Mouse (Mus musculus) T-helper 1 cell (primary cell): ENCODE measurements around the gene Cabin1.

Experiments used
- in situ Hi-C: fragments of 300-600 bp; cut with MboI, MseI; formaldehyde crosslinking; loops from one replicate; pipeline ENCODE4 v1.15.1; 2025; ENCODE audit warnings: high pct_unique_total_duplicates

Cabin1 gene

DNA sequence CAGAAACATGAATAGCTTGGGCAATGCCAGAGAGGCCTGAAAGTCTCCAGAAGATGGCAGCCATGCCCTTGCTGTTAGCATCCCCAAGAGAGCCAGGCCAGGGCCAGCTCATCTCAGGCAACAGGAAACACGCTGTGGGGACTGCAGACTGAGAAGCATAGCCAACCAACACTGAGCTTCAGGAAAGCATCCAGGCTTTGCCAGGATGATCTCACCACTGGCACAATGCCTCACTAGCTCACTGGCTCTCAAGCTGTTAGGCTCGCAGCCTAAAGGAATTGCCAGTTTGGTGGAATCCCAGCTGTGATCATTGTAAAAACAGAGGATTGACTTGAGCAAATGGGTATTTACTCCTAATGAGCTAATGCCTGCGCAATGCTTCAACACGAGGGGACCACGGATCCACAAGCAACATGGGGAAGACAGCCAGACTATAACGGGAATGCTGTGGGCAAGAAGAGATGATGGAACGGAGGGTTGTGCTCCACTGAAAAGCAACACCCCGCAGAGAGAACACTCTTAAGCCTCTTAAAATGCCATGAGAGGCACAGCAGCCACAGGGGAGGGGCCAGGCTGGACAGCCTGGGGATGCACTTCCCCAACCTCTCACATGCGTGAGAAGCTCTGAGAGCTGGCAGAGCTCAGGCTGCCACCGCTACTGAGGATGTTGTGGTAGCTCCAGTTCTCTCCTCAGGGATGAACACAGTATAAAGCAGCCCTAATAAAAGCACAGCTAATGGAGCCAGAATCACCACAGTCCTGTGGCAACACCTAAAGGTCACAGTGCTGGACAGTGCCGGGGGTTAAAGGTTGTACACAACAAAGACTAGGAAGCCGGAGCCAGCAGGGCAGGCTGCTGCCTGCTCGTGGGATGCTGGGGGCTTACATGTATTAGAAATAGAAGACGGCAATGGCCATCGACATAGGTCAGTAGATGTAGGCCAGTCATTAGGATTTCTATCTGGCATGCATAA, 59.6 kb downstream of the Cabin1 start:
- in situ Hi-C loops = no loop called here

DNA sequence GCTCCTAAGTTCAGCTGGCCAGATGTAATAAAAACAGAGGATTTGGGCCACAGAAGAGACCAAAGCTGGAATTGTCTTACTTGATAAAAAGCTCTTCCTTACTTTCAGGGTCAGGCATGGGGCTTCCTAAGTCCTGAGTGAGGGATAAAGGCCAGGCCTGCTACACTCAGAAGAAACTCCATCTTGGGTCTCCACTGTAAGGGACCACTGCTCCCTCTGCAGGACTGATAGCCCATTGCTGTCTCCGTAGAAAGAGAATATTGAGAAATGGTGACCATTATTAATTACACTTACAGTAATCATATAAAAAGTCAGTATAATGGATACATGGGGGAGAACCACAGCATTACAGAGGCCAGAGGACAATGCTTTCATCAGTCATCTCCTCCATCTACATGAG, 60.6 kb downstream of the Cabin1 start:
- in situ Hi-C loops = no loop called here

DNA sequence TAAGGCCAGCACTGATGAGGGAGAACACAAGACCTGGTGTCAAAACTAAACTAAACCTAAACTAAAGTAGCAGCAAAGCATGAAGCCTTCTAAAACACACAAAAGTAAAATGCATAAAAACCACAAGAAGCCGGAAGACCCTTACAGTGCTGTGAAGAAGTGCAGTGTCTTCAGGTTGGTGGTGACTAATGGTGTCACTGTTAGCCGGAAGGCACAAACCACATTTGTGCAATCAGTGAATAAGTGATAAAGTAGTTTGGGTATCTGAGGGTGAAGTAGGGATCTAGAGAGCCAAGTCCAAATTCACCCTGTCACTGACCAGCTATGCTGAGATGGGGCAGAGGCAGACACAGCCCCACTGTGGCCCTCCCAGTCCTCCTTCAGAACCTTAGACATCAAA, 61.6 kb downstream of the Cabin1 start:
- in situ Hi-C loops = no loop called here

DNA sequence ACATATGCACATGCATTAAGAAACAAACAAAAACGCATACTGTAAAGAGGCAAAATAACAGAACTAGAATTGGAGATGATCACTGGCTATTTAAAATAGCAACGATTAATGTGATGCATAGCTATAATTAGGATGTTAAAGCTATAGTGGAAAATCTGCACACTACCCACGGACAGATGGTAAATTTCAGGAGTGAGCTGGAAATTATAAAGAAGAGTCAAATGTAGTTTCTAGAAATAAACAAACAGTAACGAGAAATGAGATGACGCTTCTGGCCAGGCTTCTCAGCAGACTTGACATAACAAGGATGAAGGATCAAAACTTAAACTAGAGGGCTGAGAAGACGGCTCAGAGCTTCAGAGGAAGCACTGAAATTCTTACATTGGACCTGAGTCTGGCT, 62.9 kb downstream of the Cabin1 start:
- in situ Hi-C loops = no loop called here

DNA sequence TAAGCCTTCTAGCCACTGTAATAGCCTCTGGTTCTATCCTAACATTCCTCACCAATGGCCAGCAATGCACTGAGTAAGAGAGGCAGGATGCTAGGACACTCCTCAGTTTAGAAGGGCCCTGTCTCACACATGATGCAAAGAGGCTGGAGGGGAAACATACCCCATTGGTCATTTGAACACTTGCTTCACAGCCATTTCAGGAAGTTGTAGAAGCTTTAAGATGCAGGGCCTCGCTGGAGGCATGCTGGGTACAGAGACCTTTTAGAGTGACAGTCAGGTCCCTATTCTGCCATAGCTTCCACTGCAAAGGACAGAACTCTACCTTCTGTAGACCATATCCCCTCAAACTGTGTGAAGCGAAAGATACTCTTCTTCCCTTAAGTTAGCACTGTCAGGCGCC, 66.4 kb downstream of the Cabin1 start:
- in situ Hi-C loops = no loop called here

DNA sequence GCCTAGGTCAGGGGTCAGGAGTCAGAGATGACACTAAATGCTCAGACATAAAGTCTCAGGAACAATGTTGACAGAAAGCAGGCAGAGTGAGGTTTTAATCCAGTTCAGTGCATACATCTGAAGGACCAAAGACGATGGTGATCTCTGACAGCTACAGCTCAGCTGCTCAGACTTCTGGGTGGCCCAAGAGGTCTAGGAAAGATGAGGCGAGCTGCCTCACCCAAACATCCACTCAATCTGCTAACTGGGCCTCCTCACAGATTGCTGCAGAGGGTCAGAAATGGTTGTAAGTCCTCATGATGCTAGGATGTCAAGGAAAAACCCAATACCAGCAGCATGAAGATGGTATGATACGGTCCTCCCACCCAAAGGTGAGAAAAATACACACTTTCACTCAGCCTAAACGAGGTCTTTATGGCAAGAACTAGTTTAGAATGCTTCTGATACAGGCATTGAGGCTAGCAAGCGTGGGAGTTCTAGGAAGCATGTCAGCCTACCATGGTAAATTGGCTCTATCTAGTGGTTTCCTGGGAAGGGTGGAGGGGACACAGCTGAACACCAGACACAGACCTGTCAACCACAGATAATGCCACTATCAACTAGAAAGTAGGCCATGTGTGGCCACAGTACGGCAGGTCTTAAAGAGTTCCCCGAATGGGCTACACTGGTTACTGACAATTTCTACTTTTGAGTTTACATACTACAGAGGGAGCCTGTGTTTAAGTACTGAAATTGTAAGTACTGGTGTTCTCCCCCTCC, 67.4 kb downstream of the Cabin1 start:
- in situ Hi-C loops = no loop called here

DNA sequence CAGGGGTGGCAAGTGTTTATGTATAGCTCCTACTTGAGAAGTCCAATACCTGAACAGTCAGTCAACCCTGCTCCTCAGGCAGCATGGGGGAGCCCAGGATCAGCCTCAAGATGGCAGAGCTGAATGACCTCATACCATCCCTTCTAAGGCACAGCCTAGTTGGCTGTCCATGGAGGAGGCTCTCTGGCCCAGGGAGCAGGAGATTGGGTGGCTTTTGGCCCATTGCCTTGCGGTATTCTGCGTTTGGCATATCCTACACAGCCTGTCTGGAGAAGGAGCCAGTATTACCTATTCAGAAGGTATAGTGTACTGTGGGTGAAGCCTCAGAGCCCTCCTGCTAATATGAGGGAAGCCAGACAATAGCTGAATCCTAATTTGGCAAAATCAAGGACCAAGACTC, 68.6 kb downstream of the Cabin1 start:
- in situ Hi-C loops = no loop called here

DNA sequence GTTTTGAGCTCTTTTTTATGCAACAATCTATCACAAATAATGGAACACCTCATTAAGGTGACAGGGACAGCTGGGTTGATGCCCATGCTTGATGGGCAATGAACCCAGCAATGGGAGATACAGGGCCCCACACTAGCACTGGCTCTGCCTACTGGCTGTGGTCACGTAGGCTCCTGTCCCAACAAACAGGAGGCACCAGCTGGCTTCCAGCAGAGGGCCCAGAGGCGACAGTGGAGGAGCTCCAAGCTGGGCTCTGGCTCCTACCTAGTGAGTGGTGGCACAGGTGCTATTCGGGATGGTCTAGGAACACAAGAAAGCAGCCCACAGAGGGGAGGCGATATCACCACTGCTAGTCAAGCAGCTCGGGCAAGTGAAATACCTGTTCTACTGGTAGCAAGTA, 69.1 kb downstream of the Cabin1 start:
- in situ Hi-C loops = no loop called here

DNA sequence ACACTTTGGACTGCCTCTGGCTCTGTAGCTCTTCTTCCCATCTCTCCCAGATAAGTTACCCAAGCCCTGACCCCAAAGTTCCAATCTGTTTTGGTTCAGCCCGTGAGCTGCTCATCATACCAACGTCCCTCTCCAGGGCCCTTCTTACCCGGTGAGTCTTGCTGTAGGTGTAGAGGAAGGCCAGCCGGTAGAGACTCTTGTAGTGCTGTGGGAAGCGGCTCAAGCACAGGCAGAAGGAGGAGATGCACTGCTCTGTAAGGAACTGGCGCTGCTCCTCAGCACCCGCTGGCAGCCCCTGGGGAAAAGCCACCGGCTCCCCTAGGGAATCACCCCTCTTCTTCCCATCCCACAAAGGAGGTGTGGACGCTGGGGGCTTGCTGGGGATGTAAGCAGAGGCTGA, 69.6 kb downstream of the Cabin1 start:
- in situ Hi-C loops = no loop called here

DNA sequence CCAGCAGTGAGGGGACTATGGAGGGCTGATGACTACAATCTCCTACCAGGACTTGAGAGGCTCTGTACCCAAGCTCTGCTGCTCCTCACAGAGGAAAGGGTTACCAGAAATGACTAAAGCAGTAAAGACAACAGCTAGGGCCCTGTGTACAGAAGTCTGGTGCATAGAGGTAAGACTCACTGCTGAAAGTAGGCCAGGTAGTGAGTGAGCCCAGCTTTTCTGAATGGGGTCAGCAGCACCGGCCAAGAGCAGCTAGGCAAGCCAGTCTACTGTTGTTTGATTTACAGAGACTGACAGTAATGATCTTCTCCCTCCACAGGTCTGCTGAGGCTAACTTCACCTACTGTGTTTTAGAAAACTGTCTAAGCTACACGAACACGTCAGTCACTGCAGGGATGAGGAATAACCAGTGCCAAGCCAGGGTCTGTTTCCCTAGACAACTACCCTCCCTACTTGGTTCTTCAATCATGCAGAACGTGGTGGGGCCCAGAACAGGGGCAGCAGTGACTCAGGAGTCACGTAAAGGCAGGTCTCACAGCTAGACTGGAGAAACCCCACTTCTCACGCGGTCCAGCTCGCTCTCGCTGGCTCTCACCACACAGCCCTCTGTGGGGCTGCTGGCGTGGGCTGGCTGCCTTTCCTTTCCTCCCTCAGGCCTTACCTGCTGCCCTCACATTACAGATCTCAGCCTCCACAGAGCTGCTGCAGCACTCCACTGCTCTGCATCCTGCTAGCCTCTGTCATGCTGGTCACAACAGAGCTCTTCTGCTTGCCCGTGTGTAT, 70.5 kb downstream of the Cabin1 start:
- in situ Hi-C loops = no loop called here

DNA sequence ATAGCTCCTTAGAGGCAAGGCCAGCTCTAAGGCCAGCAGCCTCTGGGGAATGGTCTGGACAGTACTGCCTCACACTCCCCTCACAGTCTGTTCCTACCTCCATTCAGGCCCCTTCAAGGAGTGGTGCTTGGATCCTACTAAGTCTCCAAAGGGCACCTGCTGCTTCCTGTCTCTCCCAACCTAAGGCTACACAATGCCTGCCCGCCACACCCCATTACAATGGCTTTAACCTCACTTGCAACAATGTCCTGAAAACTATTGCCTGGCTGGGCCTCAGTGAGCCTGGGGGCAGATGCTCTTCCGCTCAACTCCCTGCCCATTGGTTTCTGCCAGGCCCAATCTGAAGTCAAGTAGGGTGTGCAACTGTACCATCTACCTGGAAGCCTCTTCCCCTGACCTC, 75.5 kb downstream of the Cabin1 start:
- in situ Hi-C loops = no loop called here

DNA sequence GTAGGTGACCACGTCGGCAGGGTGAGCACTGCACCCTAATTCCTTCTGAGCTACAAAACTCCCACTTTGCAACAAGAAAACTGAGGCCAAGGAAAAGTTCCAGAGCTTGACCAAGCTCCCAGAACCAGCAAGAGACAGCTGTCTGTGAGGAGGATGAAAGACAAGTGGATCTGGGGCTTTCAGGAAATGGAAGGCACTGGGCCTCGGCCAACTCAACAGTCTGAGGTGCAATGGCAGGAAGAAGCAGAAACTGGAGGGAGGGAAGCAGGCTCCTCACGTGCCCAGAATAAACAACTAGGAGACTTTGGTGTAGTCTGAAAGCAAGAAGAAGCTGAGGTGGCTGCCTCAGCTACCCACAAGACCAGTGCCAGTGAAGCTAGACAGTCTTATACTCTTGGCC, 77.4 kb downstream of the Cabin1 start:
- in situ Hi-C loops = no loop called here

DNA sequence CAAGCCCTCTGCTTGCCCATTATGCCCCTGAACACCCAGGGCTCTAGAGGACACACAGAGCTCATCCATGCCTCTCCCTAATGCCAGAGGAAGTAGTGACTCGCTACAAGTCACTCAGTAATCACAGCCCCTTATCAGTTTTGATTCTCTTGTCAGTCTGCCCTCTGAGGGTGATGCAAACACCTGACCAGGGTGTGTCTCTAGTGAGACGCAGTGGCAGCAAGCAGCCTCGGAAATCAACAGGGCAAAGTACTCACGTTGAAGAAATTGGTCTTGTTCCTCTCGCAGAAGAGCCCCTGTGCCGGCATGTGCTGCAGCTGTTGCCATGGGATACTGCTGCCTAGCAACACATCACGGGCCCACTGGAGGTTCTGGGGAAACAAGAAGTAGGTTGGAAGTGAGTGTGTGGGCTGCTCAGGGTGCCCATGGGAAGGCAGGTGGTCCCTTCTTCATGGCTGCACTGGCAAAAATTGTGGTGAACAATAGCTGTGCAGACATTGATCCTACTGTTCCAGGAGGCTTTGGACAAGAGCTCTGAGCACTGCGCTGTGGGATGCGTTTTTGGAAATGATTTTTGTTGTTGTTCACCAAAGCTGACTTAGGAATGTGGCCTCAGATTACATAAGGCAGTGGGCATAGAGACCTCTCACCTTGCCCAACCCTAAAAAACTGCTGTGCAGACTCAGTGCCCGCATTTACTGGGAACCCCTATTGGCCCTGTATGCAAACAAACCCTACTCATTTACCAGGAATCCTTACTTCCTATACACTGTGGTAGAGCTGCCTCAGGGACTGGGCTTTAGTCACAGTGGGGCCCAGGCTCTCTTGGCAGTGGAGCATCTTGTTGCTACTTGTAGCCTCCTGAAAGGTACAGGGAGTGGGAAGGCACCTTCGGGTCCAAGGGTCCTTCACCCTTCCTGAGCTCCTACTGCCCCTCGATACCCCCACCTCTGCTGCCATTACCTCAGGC, 79.8 kb downstream of the Cabin1 start:
- in situ Hi-C loops = no loop called here

DNA sequence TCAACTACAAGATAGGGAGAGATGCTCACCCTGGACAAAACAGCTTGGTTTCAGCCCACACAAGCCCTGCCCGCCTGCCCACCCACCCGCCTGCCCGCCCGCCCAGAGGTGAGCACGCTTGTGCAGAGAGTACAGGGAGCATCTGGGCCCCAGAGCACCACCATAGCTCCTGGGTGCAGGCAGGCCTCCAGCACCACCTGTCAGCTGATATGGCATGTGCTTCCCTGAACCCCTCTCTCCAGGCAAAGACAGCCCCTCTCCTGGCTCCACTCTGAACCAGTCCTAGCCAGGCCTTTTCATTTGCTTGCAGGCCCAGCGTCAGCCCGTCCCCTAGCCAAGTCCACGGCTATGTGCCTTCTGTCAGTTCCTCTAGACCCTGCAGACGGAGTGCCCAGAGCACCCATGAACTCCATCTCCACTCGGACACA, 83.6 kb downstream of the Cabin1 start:
- in situ Hi-C loops = no loop called here

DNA sequence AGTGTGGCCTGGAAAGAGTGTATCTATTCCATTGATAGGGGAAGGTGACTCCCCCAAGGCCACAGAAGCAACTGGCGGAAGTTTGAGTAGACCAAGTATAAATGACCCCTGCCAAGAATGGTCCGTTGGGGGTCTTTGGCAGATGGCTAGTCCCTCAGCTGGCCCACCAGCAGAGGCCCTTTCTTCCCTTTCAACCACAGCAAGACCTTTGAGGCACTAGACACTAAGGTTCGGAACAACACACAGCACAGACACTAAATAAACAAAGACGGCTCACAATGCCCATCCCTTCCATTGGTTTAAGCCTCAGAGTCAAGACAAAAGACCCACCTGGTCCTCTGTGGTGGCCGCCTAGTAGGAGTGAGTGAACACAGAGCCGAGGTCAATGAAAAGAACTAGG, 84.9 kb downstream of the Cabin1 start:
- in situ Hi-C loops = no loop called here

DNA sequence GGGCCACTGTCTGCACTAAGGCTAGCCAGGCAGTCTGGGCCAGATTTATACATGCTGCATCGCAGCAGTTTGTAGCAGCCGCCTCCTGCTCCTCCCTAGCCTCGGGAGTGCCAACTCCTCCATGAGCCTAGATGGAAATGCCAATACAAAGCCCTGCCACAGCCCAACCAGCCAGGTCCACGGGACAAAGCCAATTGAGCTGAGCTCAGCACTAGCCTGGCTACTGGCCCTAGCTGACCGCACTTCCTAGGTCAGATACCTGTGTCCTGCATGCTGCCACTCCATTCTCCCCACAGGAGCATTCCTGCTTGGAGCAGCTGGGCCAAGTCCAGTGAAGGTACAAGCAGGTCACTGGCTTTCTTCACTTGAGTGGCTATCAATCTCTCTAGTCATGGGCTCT, 86.2 kb downstream of the Cabin1 start:
- in situ Hi-C loops = no loop called here

DNA sequence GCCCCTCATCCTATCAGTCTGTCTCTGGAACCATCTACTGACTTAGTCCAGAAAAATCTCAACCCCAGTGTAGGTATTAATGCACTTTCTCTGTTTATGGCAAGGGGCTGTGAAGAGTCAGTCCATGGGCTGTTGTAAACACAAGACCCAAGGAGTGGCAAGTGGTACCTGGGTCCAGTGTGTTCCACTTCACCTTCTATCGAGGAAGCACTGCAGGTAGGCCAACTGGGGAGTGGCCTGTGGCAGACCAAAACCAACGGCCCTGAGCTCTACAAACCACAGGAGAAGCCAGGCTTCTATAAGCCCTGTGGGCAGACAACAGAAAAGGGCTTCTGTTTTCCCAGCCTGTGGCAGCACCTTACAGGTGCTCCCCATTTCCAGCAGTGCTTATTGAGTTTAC, 86.6 kb downstream of the Cabin1 start:
- in situ Hi-C loops = no loop called here

DNA sequence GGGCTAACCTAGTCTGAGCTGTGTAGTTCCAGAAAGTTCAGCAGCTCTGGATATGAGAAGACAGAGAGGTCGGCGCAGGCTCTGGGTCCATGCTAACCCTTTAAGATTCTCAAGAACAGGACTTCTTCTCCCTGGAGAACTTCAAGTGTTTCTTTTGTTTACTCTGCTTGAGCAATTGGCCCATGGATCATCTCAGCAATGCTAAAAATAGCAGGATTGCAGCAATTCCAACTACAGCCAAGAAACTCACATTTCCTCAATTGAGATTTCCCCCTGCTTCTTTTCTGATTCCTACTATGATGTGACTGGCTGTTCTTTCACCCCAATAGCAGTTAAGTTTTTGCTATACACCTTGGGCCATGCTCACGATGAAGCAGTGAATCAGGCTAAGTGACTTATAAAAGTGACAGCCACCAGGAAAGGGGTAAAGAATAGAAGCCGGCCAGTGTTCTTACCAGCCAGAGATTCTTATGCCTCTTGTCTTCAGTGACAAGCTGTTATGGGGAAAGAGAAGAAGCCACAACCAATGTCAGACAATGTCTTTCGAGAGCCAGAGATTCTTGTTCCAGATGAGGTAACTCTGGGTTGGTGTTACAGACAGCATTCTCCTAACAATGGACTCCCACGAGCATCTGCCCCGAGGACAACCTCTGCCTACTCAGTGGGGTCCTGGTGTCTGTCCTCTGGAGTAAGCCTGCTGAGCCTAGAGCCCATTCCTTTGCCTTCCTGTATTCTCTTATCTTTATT, 87.1 kb downstream of the Cabin1 start:
- in situ Hi-C loops = no loop called here

DNA sequence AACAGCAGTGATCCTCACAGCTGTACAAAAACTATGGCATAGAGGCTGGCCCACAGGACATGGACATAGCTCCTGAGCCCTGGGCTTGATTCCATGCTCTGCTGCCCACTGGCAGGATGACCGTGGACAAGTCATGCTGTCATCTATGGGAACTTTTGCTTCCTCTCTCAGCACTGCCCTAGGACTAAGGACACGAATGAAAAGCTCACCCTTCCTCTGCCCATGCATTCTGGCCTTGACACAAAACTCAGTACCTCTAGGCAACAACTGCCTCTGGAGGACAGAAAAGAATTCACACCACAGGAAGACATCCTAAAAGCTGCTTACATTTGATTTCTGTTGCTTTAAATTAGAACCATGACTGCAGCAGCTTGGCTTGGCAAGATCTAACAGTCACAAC, 87.9 kb downstream of the Cabin1 start:
- in situ Hi-C loops = no loop called here

DNA sequence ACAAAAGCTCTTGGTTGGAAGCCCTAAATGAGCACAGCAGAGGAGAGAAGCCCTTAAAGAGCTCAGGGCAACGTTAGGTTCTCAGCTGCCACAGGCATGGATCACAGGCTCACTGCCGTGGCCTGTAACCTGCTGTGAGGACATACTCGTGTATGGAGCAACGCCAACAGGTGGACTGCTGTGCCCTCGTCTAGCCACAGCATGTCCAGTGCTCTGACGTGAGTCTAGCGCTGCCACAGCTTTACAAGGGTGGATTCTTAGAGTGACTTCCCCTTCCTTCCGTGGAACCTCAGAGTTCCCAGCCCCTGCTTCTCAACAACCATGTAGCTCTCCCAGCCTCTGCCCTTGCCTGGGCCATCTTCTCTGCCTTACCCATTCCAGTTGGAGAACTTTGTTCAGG, 88.5 kb downstream of the Cabin1 start:
- in situ Hi-C loops = no loop called here
